Mouse (Mus musculus) kidney, embryonic 15.5 days (tissue): ENCODE measurements around the gene Kcne1. TPM values are rescaled to one million over a fixed set of nuclear protein-coding genes. Genes with fewer than 3 reads are reported as not detected.

Experiments used
- ATAC-seq: fragments of 200-750 bp; cut with Nextera tagmentation; replicated peaks from 2 replicates; pipeline ENCODE4 v1.8.0; 2017; ENCODE audit warnings: moderate TSS enrichment; ENCODE audit not compliant: low FRiP score
- H3K27ac ChIP-seq: fragments of 300-500 bp; sonication (generic); 2 replicates; pipeline ENCODE4 v1.5.1; 2015; ENCODE audit warnings: mild to moderate bottlenecking, inconsistent platforms
- H3K27me3 ChIP-seq: fragments of 300-500 bp; sonication (generic); 2 replicates; pipeline ENCODE4 v1.6.1; 2015; ENCODE audit warnings: inconsistent platforms
- H3K36me3 ChIP-seq: fragments of 300-500 bp; sonication (generic); 2 replicates; pipeline ENCODE4 v1.6.1; 2015; ENCODE audit warnings: inconsistent platforms
- H3K4me1 ChIP-seq: fragments of 300-500 bp; sonication (generic); 2 replicates; pipeline ENCODE4 v1.6.1; 2015; ENCODE audit warnings: inconsistent platforms
- H3K4me2 ChIP-seq: fragments of 300-500 bp; sonication (generic); 2 replicates; pipeline ENCODE4 v1.6.1; 2015; ENCODE audit warnings: moderate library complexity, mild to moderate bottlenecking, inconsistent platforms
- H3K4me3 ChIP-seq: fragments of 300-500 bp; sonication (generic); replicated peaks from 2 replicates; pipeline ENCODE4 v1.5.1; 2015; ENCODE audit warnings: mild to moderate bottlenecking, inconsistent platforms
- H3K9ac ChIP-seq: fragments of 300-500 bp; sonication (generic); 2 replicates; pipeline ENCODE4 v1.6.1; 2015; ENCODE audit warnings: mild to moderate bottlenecking, inconsistent platforms
- H3K9me3 ChIP-seq: fragments of 300-500 bp; sonication (generic); replicated peaks from 2 replicates; pipeline ENCODE4 v1.6.1; 2016; ENCODE audit warnings: inconsistent platforms
- WGBS: fragments of 180-500 bp; shearing (Covaris S2); methylation state at CpG from one replicate; pipeline ENCODE4 v1.1.7; 2015; ENCODE audit warnings: mixed read lengths; 5-methylcytosine and 5-hydroxymethylcytosine counted together
- polyA plus RNA-seq: library from polyadenylated mRNA; unstranded; fragments of >200 nt; fragmentation: Nextera tagmentation; extraction: Ambion mirVana; gene quantifications from 2 replicates; pipeline ENCODE4 v1.2.1, GENCODE M21; 2015

The Kcne1 gene
- polyA plus RNA-seq, 1 experiment from 2014 or later = 1.8 TPM

- Histone ChIP-seq H3K27ac (no peak overlapping the region), H3K4me2 (no peak overlapping the region), H3K27me3 (peaks cover 14% of the 10 kb centered on the region; the same call in 1 of the 2 replicates), H3K9me3 (no peaks in the 10 kb centered on the region), H3K4me3 (no peak overlapping the region), H3K36me3 (no peaks in the 10 kb centered on the region), H3K4me1 (peaks cover 30% of the 10 kb centered on the region), H3K9ac (0 out of 2 replicates have a peak overlapping the region, but pooled peaks have one; percentile 10)
- no peak for ATAC-seq
- 70% methylated on average over 5 of the region's 5 CpGs for WGBS
Measured at GRCm38 (mm10) chr16:92355366-92355765, 3.9 kb downstream of the Kcne1 start.

GRCm38 (mm10) chr16:92353897-92354296 lies 5.4 kb downstream of the Kcne1 start:
- Histone ChIP-seq H3K36me3 (no peaks in the 10 kb centered on the region), H3K4me1 (peaks cover 25% of the 10 kb centered on the region), H3K27ac (no peak overlapping the region), H3K4me3 (no peak overlapping the region), H3K9me3 (no peaks in the 10 kb centered on the region), H3K27me3 (peaks cover 14% of the 10 kb centered on the region; the same call in 1 of the 2 replicates), H3K9ac (no peak overlapping the region), H3K4me2 (no peak overlapping the region)
- no peak for ATAC-seq
- 66% methylated on average over 2 of the region's 2 CpGs for WGBS

GRCm38 (mm10) chr16:92353295-92353694 lies 6.0 kb downstream of the Kcne1 start:
- Histone ChIP-seq H3K36me3 (no peaks in the 10 kb centered on the region), H3K4me3 (no peak overlapping the region), H3K27me3 (peaks cover 14% of the 10 kb centered on the region; the same call in 1 of the 2 replicates), H3K9ac (no peak overlapping the region), H3K27ac (no peak overlapping the region), H3K4me1 (peaks cover 20% of the 10 kb centered on the region), H3K9me3 (no peaks in the 10 kb centered on the region), H3K4me2 (no peak overlapping the region)
- ATAC-seq = no peak
- whole genome bisulfite sequencing = 68% methylated on average over 12 of the region's 12 CpGs

GRCm38 (mm10) chr16:92348941-92349340 lies 10.3 kb downstream of the Kcne1 start:
- Histone ChIP-seq H3K4me1 (peaks cover 4% of the 10 kb centered on the region; the same call in 1 of the 2 replicates), H3K9ac (no peak overlapping the region), H3K4me3 (no peak overlapping the region), H3K36me3 (no peaks in the 10 kb centered on the region), H3K4me2 (no peak overlapping the region), H3K9me3 (no peaks in the 10 kb centered on the region), H3K27ac (no peak overlapping the region), H3K27me3 (no peaks in the 10 kb centered on the region)
- ATAC-seq = no peak
- WGBS = 67% methylated on average over 12 of the region's 12 CpGs

GRCm38 (mm10) chr16:92346297-92346916 lies 12.9 kb downstream of the Kcne1 start:
- 80% methylated on average over 13 of the region's 13 CpGs for WGBS
- H3K4me3 ChIP-seq = no peak overlapping the region
- no peak for ATAC-seq
- no peaks in the 10 kb centered on the region for H3K36me3 ChIP-seq
- H3K27me3 ChIP-seq = no peaks in the 10 kb centered on the region
- H3K4me2 ChIP-seq = no peak overlapping the region
- no peak overlapping the region for H3K9ac ChIP-seq
- H3K4me1 ChIP-seq = peaks cover 4% of the 10 kb centered on the region
- H3K9me3 ChIP-seq = no peaks in the 10 kb centered on the region
- no peak overlapping the region for H3K27ac ChIP-seq

GRCm38 (mm10) chr16:92345177-92345576 lies 14.1 kb downstream of the Kcne1 start:
- Histone ChIP-seq H3K27ac (no peak overlapping the region), H3K9ac (no peak overlapping the region), H3K4me1 (peaks cover 15% of the 10 kb centered on the region), H3K27me3 (no peaks in the 10 kb centered on the region), H3K4me3 (no peak overlapping the region), H3K36me3 (no peaks in the 10 kb centered on the region), H3K9me3 (no peaks in the 10 kb centered on the region), H3K4me2 (no peak overlapping the region)
- ATAC-seq = no peak
- 55% methylated on average over 11 of the region's 11 CpGs for WGBS

- peak overlapping the region; percentile 28 for H3K4me3 ChIP-seq
- H3K4me1 ChIP-seq = peaks cover 26% of the 10 kb centered on the region
- peaks cover under 1% of the 10 kb centered on the region; the same call in 1 of the 2 replicates for H3K27me3 ChIP-seq
- no peaks in the 10 kb centered on the region for H3K9me3 ChIP-seq
- no peaks in the 10 kb centered on the region for H3K36me3 ChIP-seq
- peak overlapping the region; percentile 56 for H3K4me2 ChIP-seq
- ATAC-seq = peak; percentile 49
- H3K9ac ChIP-seq = no peak overlapping the region
- WGBS = 26% methylated on average over 27 of the region's 27 CpGs
- H3K27ac ChIP-seq = no peak overlapping the region
Measured at GRCm38 (mm10) chr16:92340612-92341511, 18.4 kb downstream of the Kcne1 start.

- Histone ChIP-seq H3K27ac (peak overlapping the region; percentile 45; the same call in 1 of the 2 replicates), H3K4me2 (peak overlapping the region; percentile 43), H3K27me3 (peaks cover 6% of the 10 kb centered on the region; the same call in 1 of the 2 replicates), H3K4me1 (peaks cover 32% of the 10 kb centered on the region), H3K9me3 (no peaks in the 10 kb centered on the region), H3K4me3 (no peak overlapping the region), H3K9ac (no peak overlapping the region), H3K36me3 (no peaks in the 10 kb centered on the region)
- peak; percentile 41; the same call in 1 of the 2 replicates for ATAC-seq
- WGBS = 4% methylated on average over 9 of the region's 9 CpGs
Measured at GRCm38 (mm10) chr16:92336280-92336679, 23.0 kb downstream of the Kcne1 start.

GRCm38 (mm10) chr16:92334600-92334999 lies 24.7 kb downstream of the Kcne1 start:
- Histone ChIP-seq H3K27ac (no peak overlapping the region), H3K27me3 (peaks cover 6% of the 10 kb centered on the region; the same call in 1 of the 2 replicates), H3K4me2 (no peak overlapping the region), H3K9me3 (no peaks in the 10 kb centered on the region), H3K4me1 (peaks cover 18% of the 10 kb centered on the region), H3K36me3 (no peaks in the 10 kb centered on the region), H3K4me3 (no peak overlapping the region), H3K9ac (no peak overlapping the region)
- 59% methylated on average over 9 of the region's 9 CpGs for WGBS
- ATAC-seq = no peak

- ATAC-seq = no peak
- Histone ChIP-seq H3K9me3 (no peaks in the 10 kb centered on the region), H3K4me3 (no peak overlapping the region), H3K4me1 (peaks cover 8% of the 10 kb centered on the region), H3K27ac (no peak overlapping the region), H3K27me3 (peaks cover 6% of the 10 kb centered on the region; the same call in 1 of the 2 replicates), H3K36me3 (no peaks in the 10 kb centered on the region), H3K4me2 (no peak overlapping the region), H3K9ac (no peak overlapping the region)
- 43% methylated on average over 5 of the region's 5 CpGs for WGBS
Measured at GRCm38 (mm10) chr16:92330966-92331365, 28.3 kb downstream of the Kcne1 start.

GRCm38 (mm10) chr16:92327911-92328310 lies 31.4 kb downstream of the Kcne1 start:
- Histone ChIP-seq H3K27me3 (no peaks in the 10 kb centered on the region), H3K4me2 (no peak overlapping the region), H3K9ac (no peak overlapping the region), H3K36me3 (no peaks in the 10 kb centered on the region), H3K9me3 (no peaks in the 10 kb centered on the region), H3K27ac (no peak overlapping the region), H3K4me1 (peaks cover 7% of the 10 kb centered on the region), H3K4me3 (no peak overlapping the region)
- WGBS = 74% methylated on average over 10 of the region's 10 CpGs
- ATAC-seq = no peak

GRCm38 (mm10) chr16:92325062-92325406 lies 34.2 kb downstream of the Kcne1 start:
- Histone ChIP-seq H3K36me3 (no peaks in the 10 kb centered on the region), H3K27me3 (no peaks in the 10 kb centered on the region), H3K9me3 (no peaks in the 10 kb centered on the region), H3K4me1 (no peaks in the 10 kb centered on the region), H3K4me3 (no peak overlapping the region), H3K27ac (no peak overlapping the region), H3K9ac (no peak overlapping the region), H3K4me2 (no peak overlapping the region)
- ATAC-seq = no peak
- WGBS = 68% methylated on average over 1 of the region's 1 CpGs
